Mouse (Mus musculus) limb, embryonic 14.5 days (tissue): ENCODE data around the gene Homer2. TPM values are rescaled to one million over a fixed set of nuclear protein-coding genes. Genes with fewer than 3 reads are reported as not detected.

Experiments used
- ATAC-seq: fragments of 200-750 bp; cut with Nextera tagmentation; 2 replicates; pipeline ENCODE4 v1.8.0; 2017; ENCODE audit warnings: low read depth, moderate number of reproducible peaks, moderate TSS enrichment; ENCODE audit not compliant: low FRiP score
- DNase-seq: peaks from one replicate; pipeline ENCODE4 v3.0.0-alpha.2; 2015; ENCODE audit warnings: low spot score
- H3K27ac ChIP-seq: fragments of 300-500 bp; sonication (generic); replicated peaks from 2 replicates; pipeline ENCODE4 v1.5.1; 2014; ENCODE audit warnings: low read depth, mild to moderate bottlenecking, low read length, moderate library complexity, mixed read lengths
- H3K27me3 ChIP-seq: fragments of 300-500 bp; sonication (generic); 2 replicates; pipeline ENCODE4 v1.6.1; 2014; ENCODE audit warnings: low read length, mixed read lengths; ENCODE audit not compliant: control insufficient read depth, insufficient read depth
- H3K36me3 ChIP-seq: fragments of 300-500 bp; sonication (generic); 2 replicates; pipeline ENCODE4 v1.6.1; 2014; ENCODE audit warnings: mild to moderate bottlenecking, low read length, moderate library complexity, mixed read lengths; ENCODE audit not compliant: control insufficient read depth, insufficient read depth
- H3K4me1 ChIP-seq: fragments of 300-500 bp; sonication (generic); 2 replicates; pipeline ENCODE4 v1.6.1; 2014; ENCODE audit warnings: antibody characterized with exemption, low read length, mixed read lengths; ENCODE audit not compliant: control insufficient read depth, insufficient read depth
- H3K4me2 ChIP-seq: fragments of 300-500 bp; sonication (generic); replicated peaks from 2 replicates; pipeline ENCODE4 v1.6.1; 2014; ENCODE audit warnings: low read depth, mild to moderate bottlenecking, low read length, moderate library complexity; ENCODE audit not compliant: severe bottlenecking
- H3K4me3 ChIP-seq: fragments of 300-500 bp; sonication (generic); replicated peaks from 2 replicates; pipeline ENCODE4 v1.5.1; 2014; ENCODE audit warnings: low read length
- H3K9ac ChIP-seq: fragments of 300-500 bp; sonication (generic); 2 replicates; pipeline ENCODE4 v1.6.1; 2014; ENCODE audit warnings: mild to moderate bottlenecking, low read depth, low read length, moderate library complexity; ENCODE audit not compliant: severe bottlenecking
- H3K9me3 ChIP-seq: fragments of 300-500 bp; sonication (generic); 2 replicates; pipeline ENCODE4 v1.6.1; 2016; ENCODE audit warnings: low read length; ENCODE audit not compliant: control insufficient read depth
- POLR2A ChIP-seq: fragments of 200-500 bp; IDR thresholded peaks from 2 replicates; pipeline ENCODE4 v1.8.0; 2012; ENCODE audit warnings: inconsistent platforms, mild to moderate bottlenecking, moderate library complexity, borderline replicate concordance; ENCODE audit not compliant: insufficient read depth, insufficient read length; ENCODE audit errors: extremely low read depth
- WGBS: fragments of 180-500 bp; shearing (Covaris S2); extraction: QIAGEN DNeasy Blood & Tissue Kit; methylation state at CpG from one replicate; pipeline ENCODE4 v1.1.7; 2014; 5-methylcytosine and 5-hydroxymethylcytosine counted together
- polyA plus RNA-seq, 2 experiments: library from polyadenylated mRNA; depleted of rRNA in 1 of 2; stranded (reverse) in 1 of 2; unstranded in 1 of 2; fragments of >200 nt; fragmentation: Nextera tagmentation in 1 of 2; extraction: Ambion mirVana in 1 of 2; gene quantifications; 2 replicates each; pipeline versions ENCODE4 v1.2.1 to v1.2.3; 2012 to 2014

The Homer2 gene
- polyA plus RNA-seq, 2 experiments, result 15.5 to 25.8 TPM

DNA sequence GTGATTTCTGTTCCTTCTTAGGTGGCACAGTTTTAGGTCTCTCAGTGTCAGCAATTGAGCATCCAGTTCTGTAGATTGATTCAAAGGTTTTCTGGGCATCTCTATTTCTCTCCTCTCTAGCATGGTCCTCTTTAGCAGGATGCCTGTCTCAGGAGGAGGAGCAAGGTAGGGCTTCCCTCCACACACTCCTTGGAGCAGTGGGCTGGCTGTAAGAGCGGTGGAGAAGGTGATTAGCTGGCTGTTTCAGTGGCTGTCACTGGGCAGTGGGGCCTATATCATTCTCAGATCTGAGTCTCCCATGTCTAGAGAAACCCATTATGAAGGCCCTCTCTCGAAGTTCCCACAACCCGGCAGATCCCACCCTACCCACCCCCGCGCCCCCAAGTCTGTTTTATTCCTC lies 139.9 kb downstream of the Homer2 start:
- no peaks in the 10 kb centered on the region for H3K27me3 ChIP-seq
- TF ChIP-seq POLR2A, result no peak
- H3K9ac ChIP-seq, result no peak overlapping the region
- peaks cover 5% of the 10 kb centered on the region for H3K4me1 ChIP-seq
- no peak overlapping the region for H3K4me3 ChIP-seq
- no peak overlapping the region for H3K27ac ChIP-seq
- ATAC-seq, result no peak
- H3K9me3 ChIP-seq, result no peaks in the 10 kb centered on the region
- 75% methylated on average over 5 of the region's 5 CpGs for WGBS
- no peak overlapping the region for H3K4me2 ChIP-seq
- no peak for DNase-seq
- H3K36me3 ChIP-seq, result no peaks in the 10 kb centered on the region

DNA sequence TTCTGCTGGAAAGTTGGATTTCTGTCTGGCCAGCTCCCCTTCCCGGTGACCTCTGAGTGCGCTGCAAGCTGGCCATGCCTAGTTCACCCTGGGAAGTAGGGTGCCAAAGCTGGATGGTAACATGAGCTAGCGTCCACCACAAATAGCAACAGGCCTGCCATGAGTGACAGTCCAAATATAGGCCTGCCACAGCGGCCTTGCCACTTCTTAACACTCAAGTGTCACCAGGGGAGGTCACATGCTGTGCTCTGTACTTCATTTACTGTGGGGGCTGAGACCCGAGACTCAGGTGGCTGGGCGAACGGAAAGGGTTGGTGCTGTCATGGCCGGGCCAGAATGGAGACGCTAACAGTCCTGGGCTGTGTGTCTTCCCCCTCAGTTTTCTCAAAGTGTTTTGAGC lies 140.4 kb downstream of the Homer2 start, which contains the start of gene Fsd2:
Gene Fsd2 (minus strand): TSS at position 53 of the 400 bp plus-strand sequence.
- no peak for ATAC-seq
- Histone ChIP-seq H3K27me3 (no peaks in the 10 kb centered on the region), H3K36me3 (no peaks in the 10 kb centered on the region), H3K9me3 (no peaks in the 10 kb centered on the region), H3K4me2 (no peak within 1 kb of the TSS), H3K27ac (no peak within 1 kb of the TSS), H3K4me3 (no peak within 1 kb of the TSS), H3K4me1 (peaks cover 2% of the 10 kb centered on the region; the same call in 1 of the 2 replicates), H3K9ac (no peak within 1 kb of the TSS)
- no peak for DNase-seq
- WGBS, result 67% methylated on average over 9 of the region's 9 CpGs
- TF ChIP-seq POLR2A, result no peak

DNA sequence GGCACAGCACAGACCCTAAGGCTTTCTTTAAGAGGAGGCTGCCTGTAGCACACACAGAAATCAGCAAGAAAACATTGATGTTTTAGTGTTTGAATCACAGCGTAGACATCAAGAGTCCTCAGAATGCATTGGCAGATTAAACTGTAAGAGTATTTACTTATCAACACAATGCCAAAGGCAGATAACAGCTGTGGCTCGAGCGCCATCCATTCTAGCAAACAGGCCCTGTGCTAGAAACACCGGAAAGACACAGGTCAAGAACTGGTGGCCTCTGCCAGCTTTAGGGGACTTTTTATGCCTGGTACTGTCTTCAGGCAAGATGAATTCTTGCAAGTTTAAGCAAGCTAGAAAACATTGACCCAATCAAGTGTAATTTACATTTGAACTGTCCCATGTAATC lies 141.0 kb downstream of the Homer2 start:
- H3K4me1 ChIP-seq, result no peaks in the 10 kb centered on the region
- 86% methylated on average over 4 of the region's 4 CpGs for WGBS
- no peaks in the 10 kb centered on the region for H3K36me3 ChIP-seq
- no peak overlapping the region for H3K4me3 ChIP-seq
- H3K27me3 ChIP-seq, result no peaks in the 10 kb centered on the region
- no peak overlapping the region for H3K4me2 ChIP-seq
- H3K9me3 ChIP-seq, result no peaks in the 10 kb centered on the region
- TF ChIP-seq POLR2A, result no peak
- DNase-seq, result no peak
- no peak overlapping the region for H3K27ac ChIP-seq
- no peak overlapping the region for H3K9ac ChIP-seq
- no peak for ATAC-seq

DNA sequence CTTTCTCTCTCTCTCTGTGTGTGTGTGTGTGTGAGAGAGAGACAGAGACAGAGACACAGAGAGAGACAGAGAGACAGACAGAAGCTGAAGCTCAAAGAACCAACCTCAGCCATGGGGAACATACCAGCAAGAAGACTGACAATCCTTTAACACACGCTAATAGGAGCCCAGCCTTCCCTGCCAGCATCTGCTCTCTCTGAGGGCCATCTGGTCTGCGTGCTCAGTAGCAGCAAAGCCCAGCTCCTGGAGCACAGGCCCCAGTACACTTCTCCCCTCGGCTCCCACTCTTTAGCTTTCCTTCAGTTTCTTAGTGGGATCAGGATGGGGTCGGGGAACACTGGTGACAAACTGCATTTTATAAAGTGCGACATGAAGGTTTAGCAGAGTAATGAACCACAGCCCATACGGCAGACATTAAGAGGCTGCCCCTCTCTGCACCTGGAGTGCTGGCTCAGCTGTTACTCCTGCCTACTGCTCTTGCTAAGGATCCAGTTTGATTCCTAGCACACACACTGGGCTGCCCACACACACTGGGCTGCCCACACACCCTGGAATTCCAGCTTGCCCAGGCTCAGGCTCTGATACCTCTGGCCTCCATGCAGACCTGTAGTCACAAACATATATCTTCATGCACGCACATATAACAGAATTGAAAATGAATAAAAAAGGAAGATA lies 141.8 kb downstream of the Homer2 start:
- Histone ChIP-seq H3K4me2 (no peak overlapping the region), H3K4me3 (no peak overlapping the region), H3K9me3 (no peaks in the 10 kb centered on the region), H3K9ac (no peak overlapping the region), H3K36me3 (no peaks in the 10 kb centered on the region), H3K27ac (no peak overlapping the region), H3K4me1 (no peaks in the 10 kb centered on the region), H3K27me3 (no peaks in the 10 kb centered on the region)
- ATAC-seq, result peak; percentile 47; the same call in 1 of the 2 replicates
- WGBS, result 31% methylated on average over 7 of the region's 7 CpGs
- DNase-seq, result no peak
- no peak for TF ChIP-seq POLR2A

DNA sequence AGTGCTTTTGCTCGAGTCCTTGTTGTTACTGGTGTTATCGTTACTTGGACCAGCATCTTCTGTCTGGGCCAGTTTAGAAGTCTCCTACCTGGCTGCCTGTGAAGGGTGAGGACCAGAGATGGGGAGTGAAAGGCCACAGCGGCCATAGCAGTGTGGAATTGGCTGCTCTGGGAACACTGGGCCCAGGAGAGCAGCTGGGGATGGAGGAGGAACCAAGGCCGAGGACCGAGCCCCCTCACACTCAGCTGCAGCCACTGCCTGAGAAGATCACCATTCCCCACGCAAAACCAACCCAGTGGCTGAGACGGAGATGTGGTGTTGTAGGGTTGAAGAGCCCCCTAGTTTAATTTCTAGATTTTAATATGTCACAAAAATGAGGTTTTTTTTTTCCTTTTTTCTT lies 142.6 kb downstream of the Homer2 start:
- 72% methylated on average over 7 of the region's 7 CpGs for WGBS
- no peak for ATAC-seq

More for the DNA sequence above, 142.6 kb downstream of the Homer2 start:
- no peaks in the 10 kb centered on the region for H3K36me3 ChIP-seq
- H3K4me2 ChIP-seq, result no peak overlapping the region
- no peak for TF ChIP-seq POLR2A
- H3K4me1 ChIP-seq, result no peaks in the 10 kb centered on the region
- 0 out of 2 replicates have a peak overlapping the region, but pooled peaks have one; percentile 17 for H3K9ac ChIP-seq
- H3K27me3 ChIP-seq, result no peaks in the 10 kb centered on the region
- no peak overlapping the region for H3K27ac ChIP-seq
- no peak for DNase-seq
- H3K9me3 ChIP-seq, result no peaks in the 10 kb centered on the region
- no peak overlapping the region for H3K4me3 ChIP-seq
